Mouse (Mus musculus) forebrain, embryonic 14.5 days (tissue): ENCODE data around the gene Rgs6. TPM values are rescaled to one million over a fixed set of nuclear protein-coding genes. Genes with fewer than 3 reads are reported as not detected.

Source experiments
- ATAC-seq: fragments of 200-750 bp; cut with Nextera tagmentation; 2 replicates; pipeline ENCODE4 v1.8.0; 2017; ENCODE audit warnings: mild to moderate bottlenecking, moderate library complexity
- DNase-seq: peaks from one replicate; pipeline ENCODE4 v3.0.0-alpha.2; 2015; ENCODE audit warnings: low spot score
- H3K27ac ChIP-seq: fragments of 300-500 bp; sonication (generic); 2 replicates; pipeline ENCODE4 v1.5.1; 2014; ENCODE audit warnings: low read depth, mild to moderate bottlenecking, control low read depth, low read length, moderate library complexity
- H3K27me3 ChIP-seq: fragments of 300-500 bp; sonication (generic); replicated peaks from 2 replicates; pipeline ENCODE4 v1.6.1; 2014; ENCODE audit warnings: low read length, control low read depth, mixed read lengths; ENCODE audit not compliant: control insufficient read depth, insufficient read depth
- H3K36me3 ChIP-seq: fragments of 300-500 bp; sonication (generic); 2 replicates; pipeline ENCODE4 v1.6.1; 2014; ENCODE audit warnings: low read length, control low read depth; ENCODE audit not compliant: control insufficient read depth, insufficient read depth
- H3K4me1 ChIP-seq: fragments of 300-500 bp; sonication (generic); 2 replicates; pipeline ENCODE4 v1.6.1; 2014; ENCODE audit warnings: antibody characterized with exemption, low read length, control low read depth; ENCODE audit not compliant: control insufficient read depth, insufficient read depth
- H3K4me2 ChIP-seq: fragments of 300-500 bp; sonication (generic); 2 replicates; pipeline ENCODE4 v1.6.1; 2014; ENCODE audit warnings: mild to moderate bottlenecking, control low read depth, low read length
- H3K4me3 ChIP-seq: fragments of 300-500 bp; sonication (generic); 2 replicates; pipeline ENCODE4 v1.5.1; 2014; ENCODE audit warnings: low read depth, low read length, control low read depth
- H3K9ac ChIP-seq: fragments of 300-500 bp; sonication (generic); 2 replicates; pipeline ENCODE4 v1.6.1; 2014; ENCODE audit warnings: mild to moderate bottlenecking, low read length, control low read depth, moderate library complexity
- H3K9me3 ChIP-seq: fragments of 300-500 bp; sonication (generic); replicated peaks from 2 replicates; pipeline ENCODE4 v1.6.1; 2016; ENCODE audit warnings: low read length, control low read depth, mixed read lengths; ENCODE audit not compliant: control insufficient read depth
- WGBS: fragments of 180-500 bp; shearing (Covaris S2); extraction: QIAGEN DNeasy Blood & Tissue Kit; methylation state at CpG from one replicate; pipeline ENCODE4 v1.1.7; 2014; 5-methylcytosine and 5-hydroxymethylcytosine counted together
- polyA plus RNA-seq: library from polyadenylated mRNA; unstranded; fragments of >200 nt; fragmentation: Nextera tagmentation; extraction: Ambion mirVana; gene quantifications from 2 replicates; pipeline ENCODE4 v1.2.1, GENCODE M21; 2014

The Rgs6 gene
- polyA plus RNA-seq, 1 experiment from 2014 or later: 5.0 TPM

GRCm38 (mm10) chr12:82780936-82781335, 192.8 kb downstream of the Rgs6 start:
- DNase-seq: no peak
- no peaks in the 10 kb centered on the region for H3K36me3 ChIP-seq
- H3K4me3 ChIP-seq: no peak overlapping the region
- ATAC-seq: no peak
- no peaks in the 10 kb centered on the region for H3K9me3 ChIP-seq
- WGBS: 94% methylated on average over 5 of the region's 5 CpGs
- H3K27ac ChIP-seq: no peak overlapping the region
- no peaks in the 10 kb centered on the region for H3K4me1 ChIP-seq
- H3K9ac ChIP-seq: no peak overlapping the region
- H3K4me2 ChIP-seq: no peak overlapping the region
- no peaks in the 10 kb centered on the region for H3K27me3 ChIP-seq

GRCm38 (mm10) chr12:82781414-82781813, 193.3 kb downstream of the Rgs6 start:
- ATAC-seq (no peak), DNase-seq (no peak)
- H3K36me3 ChIP-seq: no peaks in the 10 kb centered on the region
- WGBS: 76% methylated on average over 5 of the region's 5 CpGs
- no peaks in the 10 kb centered on the region for H3K27me3 ChIP-seq
- H3K4me3 ChIP-seq: no peak overlapping the region
- H3K4me2 ChIP-seq: no peak overlapping the region
- H3K4me1 ChIP-seq: no peaks in the 10 kb centered on the region
- no peak overlapping the region for H3K9ac ChIP-seq
- no peak overlapping the region for H3K27ac ChIP-seq
- H3K9me3 ChIP-seq: no peaks in the 10 kb centered on the region

- Histone ChIP-seq H3K27ac (no peak overlapping the region), H3K36me3 (no peaks in the 10 kb centered on the region), H3K9me3 (no peaks in the 10 kb centered on the region), H3K4me1 (no peaks in the 10 kb centered on the region), H3K4me2 (no peak overlapping the region), H3K4me3 (no peak overlapping the region), H3K27me3 (no peaks in the 10 kb centered on the region), H3K9ac (no peak overlapping the region)
- DNase-seq (no peak), ATAC-seq (no peak)
- 84% methylated on average over 3 of the region's 3 CpGs for WGBS
Measured at GRCm38 (mm10) chr12:82792122-82792521, 204.0 kb downstream of the Rgs6 start.

GRCm38 (mm10) chr12:82799892-82800291, 211.8 kb downstream of the Rgs6 start:
- Histone ChIP-seq H3K4me1 (no peaks in the 10 kb centered on the region), H3K4me2 (no peak overlapping the region), H3K4me3 (no peak overlapping the region), H3K9ac (no peak overlapping the region), H3K27ac (no peak overlapping the region), H3K27me3 (no peaks in the 10 kb centered on the region), H3K36me3 (no peaks in the 10 kb centered on the region), H3K9me3 (no peaks in the 10 kb centered on the region)
- ATAC-seq (peak; percentile 61), DNase-seq (peak; percentile 56)
- WGBS: 53% methylated on average over 6 of the region's 6 CpGs

GRCm38 (mm10) chr12:82801736-82802135, 213.6 kb downstream of the Rgs6 start:
- Histone ChIP-seq H3K4me1 (no peaks in the 10 kb centered on the region), H3K27ac (no peak overlapping the region)

GRCm38 (mm10) chr12:82802711-82803110, 214.6 kb downstream of the Rgs6 start:
- H3K9ac ChIP-seq: no peak overlapping the region
- 71% methylated on average over 5 of the region's 5 CpGs for WGBS
- no peak for DNase-seq
- H3K9me3 ChIP-seq: no peaks in the 10 kb centered on the region
- ATAC-seq: no peak
- H3K27me3 ChIP-seq: no peaks in the 10 kb centered on the region
- H3K36me3 ChIP-seq: no peaks in the 10 kb centered on the region
- H3K4me1 ChIP-seq: no peaks in the 10 kb centered on the region
- H3K27ac ChIP-seq: no peak overlapping the region
- H3K4me3 ChIP-seq: no peak overlapping the region
- no peak overlapping the region for H3K4me2 ChIP-seq

More at GRCm38 (mm10) chr12:82801736-82802135, 213.6 kb downstream of the Rgs6 start:
- Histone ChIP-seq H3K36me3 (no peaks in the 10 kb centered on the region), H3K4me3 (no peak overlapping the region), H3K4me2 (no peak overlapping the region), H3K27me3 (no peaks in the 10 kb centered on the region), H3K9ac (no peak overlapping the region), H3K9me3 (no peaks in the 10 kb centered on the region)
- no peak for DNase-seq
- 93% methylated on average over 6 of the region's 6 CpGs for WGBS
- ATAC-seq: no peak

- no peaks in the 10 kb centered on the region for H3K9me3 ChIP-seq
- H3K36me3 ChIP-seq: no peaks in the 10 kb centered on the region
- H3K4me3 ChIP-seq: no peak overlapping the region
- no peaks in the 10 kb centered on the region for H3K4me1 ChIP-seq
- ATAC-seq (no peak), DNase-seq (peak; percentile 20)
- H3K4me2 ChIP-seq: no peak overlapping the region
- no peak overlapping the region for H3K27ac ChIP-seq
- 83% methylated on average over 4 of the region's 4 CpGs for WGBS
- no peaks in the 10 kb centered on the region for H3K27me3 ChIP-seq
- H3K9ac ChIP-seq: no peak overlapping the region
Measured at GRCm38 (mm10) chr12:82805167-82805566, 217.1 kb downstream of the Rgs6 start.

GRCm38 (mm10) chr12:82810631-82811030, 222.5 kb downstream of the Rgs6 start:
- no peaks in the 10 kb centered on the region for H3K27me3 ChIP-seq
- no peak overlapping the region for H3K4me2 ChIP-seq
- no peak for DNase-seq
- H3K27ac ChIP-seq: no peak overlapping the region
- ATAC-seq: no peak
- no peaks in the 10 kb centered on the region for H3K4me1 ChIP-seq
- H3K36me3 ChIP-seq: no peaks in the 10 kb centered on the region
- 91% methylated on average over 3 of the region's 3 CpGs for WGBS
- no peaks in the 10 kb centered on the region for H3K9me3 ChIP-seq
- no peak overlapping the region for H3K4me3 ChIP-seq
- H3K9ac ChIP-seq: no peak overlapping the region

GRCm38 (mm10) chr12:82815982-82816381, 227.9 kb downstream of the Rgs6 start:
- H3K27ac ChIP-seq: no peak overlapping the region
- no peaks in the 10 kb centered on the region for H3K4me1 ChIP-seq
- H3K9me3 ChIP-seq: no peaks in the 10 kb centered on the region
- no peak overlapping the region for H3K4me2 ChIP-seq
- no peak for DNase-seq
- no peaks in the 10 kb centered on the region for H3K27me3 ChIP-seq
- no peak overlapping the region for H3K9ac ChIP-seq
- WGBS: 89% methylated on average over 2 of the region's 2 CpGs
- no peaks in the 10 kb centered on the region for H3K36me3 ChIP-seq
- no peak overlapping the region for H3K4me3 ChIP-seq
- no peak for ATAC-seq
